Mouse (Mus musculus): Measurements from ENCODE around the gene Lekr1. TPM values are rescaled to one million over a fixed set of nuclear protein-coding genes. Genes with fewer than 3 reads are reported as not detected.

Gene Lekr1
- polyA plus RNA-seq, 1 experiment from 2014 or later = 7.3 TPM

GRCm38 (mm10) chr3:65863762-65864377 lies 197.8 kb downstream of the Lekr1 start:
- Histone ChIP-seq H3K27me3 (replicated peaks) (no peaks in the 10 kb centered on the region), H3K9ac (no peak overlapping the region), H3K9me3 (no peaks in the 10 kb centered on the region), H3K27ac (no peak overlapping the region), H3K36me3 (no peaks in the 10 kb centered on the region), H3K4me3 (replicated peaks) (no peak overlapping the region), H3K4me2 (peak overlapping the region; percentile 6; the same call in 1 of the 2 replicates), H3K4me1 (peaks cover 16% of the 10 kb centered on the region)
- no peak for ATAC-seq (ENCODE audit: insufficient read depth, low FRiP score, low read depth)
- 54% methylated on average over 16 of the region's 16 CpGs for WGBS

- Histone ChIP-seq H3K36me3 (no peaks in the 10 kb centered on the region), H3K4me1 (peaks cover 6% of the 10 kb centered on the region; the same call in 1 of the 2 replicates), H3K4me2 (no peak overlapping the region), H3K27me3 (replicated peaks) (no peaks in the 10 kb centered on the region), H3K9ac (no peak overlapping the region), H3K4me3 (replicated peaks) (no peak overlapping the region), H3K9me3 (no peaks in the 10 kb centered on the region), H3K27ac (no peak overlapping the region)
- no peak for ATAC-seq (ENCODE audit: insufficient read depth, low FRiP score, low read depth)
- 88% methylated on average over 8 of the region's 8 CpGs for WGBS
These were observed 202.9 kb downstream of the Lekr1 start for GRCm38 (mm10) chr3:65868931-65869330.

GRCm38 (mm10) chr3:65869724-65870123 lies 203.7 kb downstream of the Lekr1 start:
- Histone ChIP-seq H3K4me3 (replicated peaks) (no peak overlapping the region), H3K9ac (no peak overlapping the region), H3K27me3 (replicated peaks) (no peaks in the 10 kb centered on the region), H3K4me1 (peaks cover 4% of the 10 kb centered on the region; the same call in 1 of the 2 replicates), H3K9me3 (no peaks in the 10 kb centered on the region), H3K36me3 (no peaks in the 10 kb centered on the region), H3K4me2 (no peak overlapping the region), H3K27ac (no peak overlapping the region)
- 68% methylated on average over 6 of the region's 6 CpGs for WGBS
- ATAC-seq (ENCODE audit: insufficient read depth, low FRiP score, low read depth) = no peak

- no peak overlapping the region for H3K4me3 ChIP-seq (replicated peaks)
- H3K4me2 ChIP-seq = peak overlapping the region; percentile 39
- ATAC-seq (ENCODE audit: insufficient read depth, low FRiP score, low read depth) = peak; percentile 72; the same call in 1 of the 2 replicates
- WGBS = 17% methylated on average over 12 of the region's 12 CpGs
- no peaks in the 10 kb centered on the region for H3K9me3 ChIP-seq
- no peaks in the 10 kb centered on the region for H3K27me3 ChIP-seq (replicated peaks)
- H3K4me1 ChIP-seq = peaks cover 4% of the 10 kb centered on the region; the same call in 1 of the 2 replicates
- no peak overlapping the region for H3K27ac ChIP-seq
- H3K9ac ChIP-seq = no peak overlapping the region
- no peaks in the 10 kb centered on the region for H3K36me3 ChIP-seq
These were observed 205.2 kb downstream of the Lekr1 start for GRCm38 (mm10) chr3:65871188-65871603.

GRCm38 (mm10) chr3:65871609-65872272 lies 205.7 kb downstream of the Lekr1 start:
- Histone ChIP-seq H3K9ac (no peak overlapping the region), H3K4me1 (peaks cover 4% of the 10 kb centered on the region; the same call in 1 of the 2 replicates), H3K4me3 (replicated peaks) (no peak overlapping the region), H3K4me2 (no peak overlapping the region; the same call in 1 of the 2 replicates), H3K9me3 (no peaks in the 10 kb centered on the region), H3K27me3 (replicated peaks) (no peaks in the 10 kb centered on the region), H3K27ac (no peak overlapping the region), H3K36me3 (no peaks in the 10 kb centered on the region)
- 51% methylated on average over 10 of the region's 10 CpGs for WGBS
- no peak for ATAC-seq (ENCODE audit: insufficient read depth, low FRiP score, low read depth)

- H3K27ac ChIP-seq = no peak overlapping the region
- no peaks in the 10 kb centered on the region for H3K36me3 ChIP-seq
- H3K9ac ChIP-seq = no peak overlapping the region
- WGBS = 68% methylated on average over 13 of the region's 13 CpGs
- ATAC-seq (ENCODE audit: insufficient read depth, low FRiP score, low read depth) = no peak
- no peaks in the 10 kb centered on the region for H3K9me3 ChIP-seq
- H3K4me3 ChIP-seq (replicated peaks) = no peak overlapping the region
- peaks cover 4% of the 10 kb centered on the region; the same call in 1 of the 2 replicates for H3K4me1 ChIP-seq
- H3K4me2 ChIP-seq = no peak overlapping the region
- no peaks in the 10 kb centered on the region for H3K27me3 ChIP-seq (replicated peaks)
These were observed 207.2 kb downstream of the Lekr1 start for GRCm38 (mm10) chr3:65873093-65873830.

Small RNA genes lying within 50 kb of the gene (microRNA-seq; reads per million reads assigned to microRNA genes)
- gene Mir8120 = not detected

Other genes with a start within 250 kb of the Lekr1 start
- 35.5 and 38.8 TPM in 2 replicates for gene Tiparp, start 137.8 kb upstream of the Lekr1 start, polyA plus RNA-seq (2015; fragmentation: Nextera tagmentation; extraction: Ambion mirVana)

All from stomach, embryonic 15.5 days (tissue).